Mouse (Mus musculus) heart, embryonic 15.5 days (tissue): ENCODE results near the gene Cdk5r2. TPM values are rescaled to one million over a fixed set of nuclear protein-coding genes. Genes with fewer than 3 reads are reported as not detected.
"Not testable (repeated sequence)": the region's sequence is repeated elsewhere in the genome, so short reads cannot be mapped to it uniquely, and the experiment has no call there.

Experiments
- ATAC-seq: fragments of 200-750 bp; cut with Nextera tagmentation; replicated peaks from 2 replicates; pipeline ENCODE4 v1.8.0; 2017; ENCODE audit warnings: low read depth, moderate TSS enrichment; ENCODE audit not compliant: insufficient number of reproducible peaks, insufficient read depth, low FRiP score
- H3K27ac ChIP-seq: fragments of 300-500 bp; sonication (generic); 2 replicates; pipeline ENCODE4 v1.5.1; 2015; ENCODE audit warnings: mild to moderate bottlenecking, inconsistent platforms
- H3K27me3 ChIP-seq: fragments of 300-500 bp; sonication (generic); 2 replicates; pipeline ENCODE4 v1.6.1; 2015; ENCODE audit warnings: inconsistent platforms
- H3K36me3 ChIP-seq: fragments of 300-500 bp; sonication (generic); 2 replicates; pipeline ENCODE4 v1.6.1; 2015; ENCODE audit warnings: mild to moderate bottlenecking, inconsistent platforms
- H3K4me1 ChIP-seq: fragments of 300-500 bp; sonication (generic); replicated peaks from 2 replicates; pipeline ENCODE4 v1.6.1; 2015; ENCODE audit warnings: inconsistent platforms
- H3K4me2 ChIP-seq: fragments of 300-500 bp; sonication (generic); 2 replicates; pipeline ENCODE4 v1.6.1; 2015; ENCODE audit warnings: inconsistent platforms, mild to moderate bottlenecking, moderate library complexity
- H3K4me3 ChIP-seq: fragments of 300-500 bp; sonication (generic); 2 replicates; pipeline ENCODE4 v1.5.1; 2015; ENCODE audit warnings: mild to moderate bottlenecking, inconsistent platforms
- H3K9ac ChIP-seq: fragments of 300-500 bp; sonication (generic); 2 replicates; pipeline ENCODE4 v1.6.1; 2015; ENCODE audit warnings: mild to moderate bottlenecking, inconsistent platforms
- H3K9me3 ChIP-seq: fragments of 300-500 bp; sonication (generic); replicated peaks from 2 replicates; pipeline ENCODE4 v1.6.1; 2016; ENCODE audit warnings: inconsistent platforms
- WGBS: fragments of 180-500 bp; shearing (Covaris S2); methylation state at CpG from one replicate; pipeline ENCODE4 v1.1.7; 2015; ENCODE audit warnings: mixed read lengths; 5-methylcytosine and 5-hydroxymethylcytosine counted together
- polyA plus RNA-seq: library from polyadenylated mRNA; unstranded; fragments of >200 nt; fragmentation: Nextera tagmentation; extraction: Ambion mirVana; gene quantifications from 2 replicates; pipeline ENCODE4 v1.2.1, GENCODE M21; 2015

Gene Cdk5r2
- 0.08 TPM in 1 of 2 replicates, not detected in the other for polyA plus RNA-seq

DNA sequence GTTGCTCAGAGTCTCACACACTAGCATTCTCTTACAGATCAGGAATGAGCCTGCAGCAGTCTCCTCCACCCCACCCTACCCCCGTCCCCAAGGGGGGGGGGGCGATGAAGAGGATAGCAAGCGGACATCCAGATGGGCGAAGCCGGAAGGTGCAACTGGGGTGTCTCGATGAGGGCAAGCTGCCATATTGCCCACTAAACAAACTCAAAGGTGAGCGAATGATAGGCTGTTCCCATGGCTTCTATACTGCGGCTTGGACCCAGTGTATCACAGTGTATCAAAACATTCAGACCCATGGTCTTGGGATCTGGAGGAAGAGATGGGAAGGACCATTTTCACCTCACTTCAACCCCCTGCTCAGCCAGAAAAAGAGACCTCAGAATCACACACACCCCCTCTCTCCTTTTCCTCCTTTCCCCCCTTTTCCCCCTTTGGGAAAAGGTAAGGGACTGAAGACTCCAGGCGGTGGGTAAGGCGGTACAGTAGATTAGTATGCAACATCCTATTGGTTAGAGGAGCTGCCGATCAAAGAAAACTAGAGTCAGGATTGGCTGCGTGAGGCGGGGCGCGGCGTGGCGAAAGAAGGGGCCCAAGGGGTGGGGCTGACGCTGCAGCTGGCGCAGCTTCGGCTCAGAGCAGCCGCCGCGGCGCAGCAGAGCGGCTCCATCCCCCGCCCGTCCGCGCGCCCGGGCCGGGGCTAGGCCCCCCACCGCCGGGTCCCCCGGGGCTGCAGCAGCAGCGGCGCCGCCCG is at the start of gene Cdk5r2:
Cdk5r2 (plus strand) TSS at position 629 of the 751 bp plus-strand sequence.
- Histone ChIP-seq H3K4me1 (peaks cover 36% of the 10 kb centered on the region), H3K27me3 (peaks cover 98% of the 10 kb centered on the region), H3K9me3 (no peaks in the 10 kb centered on the region), H3K4me3 (peak within 1 kb of the TSS; percentile 61), H3K4me2 (peak within 1 kb of the TSS; percentile 98), H3K36me3 (no peaks in the 10 kb centered on the region), H3K9ac (peak within 1 kb of the TSS; percentile 20; the same call in 1 of the 2 replicates), H3K27ac (no peak within 1 kb of the TSS)
- ATAC-seq = peak; percentile 75
- WGBS = 3% methylated on average over 37 of the region's 39 CpGs

DNA sequence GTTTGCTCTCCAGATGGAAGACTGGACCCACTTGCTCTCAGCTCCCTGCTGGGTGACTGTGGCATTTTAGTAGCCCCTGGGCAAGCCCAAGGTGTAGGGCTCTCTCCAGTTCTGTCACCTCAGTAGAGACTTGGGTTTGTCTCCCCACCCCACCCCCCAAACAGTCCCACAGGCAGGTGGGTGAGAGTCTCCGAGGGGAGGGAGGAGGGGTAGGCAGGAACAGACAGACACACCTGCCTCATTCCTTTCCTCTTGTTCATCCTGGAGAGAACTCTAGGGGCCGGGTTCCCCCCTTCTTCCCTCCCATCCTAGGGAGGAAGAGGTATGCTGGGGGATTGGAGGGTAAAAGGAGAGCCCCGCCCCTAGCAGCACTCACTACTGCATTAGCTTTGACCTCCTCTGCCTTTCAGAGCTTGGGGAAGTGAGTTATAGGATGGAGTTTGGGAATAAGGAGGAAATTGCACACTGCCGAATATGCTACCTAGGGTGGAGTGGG is 49.3 kb upstream of the Cdk5r2 start:
- 25% methylated on average over 4 of the region's 4 CpGs for WGBS
- H3K27ac ChIP-seq = no peak overlapping the region
- peaks cover 43% of the 10 kb centered on the region for H3K4me1 ChIP-seq
- H3K27me3 ChIP-seq = peaks cover 98% of the 10 kb centered on the region
- H3K9ac ChIP-seq = no peak overlapping the region
- H3K4me3 ChIP-seq = no peak overlapping the region
- no peaks in the 10 kb centered on the region for H3K36me3 ChIP-seq
- H3K9me3 ChIP-seq = no peaks in the 10 kb centered on the region
- no peak overlapping the region for H3K4me2 ChIP-seq
- no peak for ATAC-seq

DNA sequence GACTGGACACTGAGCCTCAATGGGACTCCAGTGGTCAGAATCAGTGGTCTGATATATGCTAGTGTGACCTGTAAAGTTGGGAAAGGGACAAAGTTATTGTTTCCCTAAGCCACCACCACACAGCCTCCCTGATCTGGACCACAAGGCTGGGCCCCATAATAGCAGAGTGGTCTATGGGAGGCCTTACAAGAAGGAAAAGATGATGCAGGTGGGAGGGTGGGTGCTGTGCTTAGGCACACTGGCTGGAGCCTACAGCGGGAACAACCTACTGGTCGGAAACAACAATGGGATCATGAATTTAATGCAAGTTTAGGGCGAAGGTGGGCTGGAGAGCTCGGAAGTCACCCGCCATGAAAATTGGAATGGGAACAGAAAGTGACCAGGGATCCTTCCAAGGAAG is 48.9 kb upstream of the Cdk5r2 start:
- peak overlapping the region; percentile 57; the same call in 1 of the 2 replicates for H3K4me2 ChIP-seq

DNA sequence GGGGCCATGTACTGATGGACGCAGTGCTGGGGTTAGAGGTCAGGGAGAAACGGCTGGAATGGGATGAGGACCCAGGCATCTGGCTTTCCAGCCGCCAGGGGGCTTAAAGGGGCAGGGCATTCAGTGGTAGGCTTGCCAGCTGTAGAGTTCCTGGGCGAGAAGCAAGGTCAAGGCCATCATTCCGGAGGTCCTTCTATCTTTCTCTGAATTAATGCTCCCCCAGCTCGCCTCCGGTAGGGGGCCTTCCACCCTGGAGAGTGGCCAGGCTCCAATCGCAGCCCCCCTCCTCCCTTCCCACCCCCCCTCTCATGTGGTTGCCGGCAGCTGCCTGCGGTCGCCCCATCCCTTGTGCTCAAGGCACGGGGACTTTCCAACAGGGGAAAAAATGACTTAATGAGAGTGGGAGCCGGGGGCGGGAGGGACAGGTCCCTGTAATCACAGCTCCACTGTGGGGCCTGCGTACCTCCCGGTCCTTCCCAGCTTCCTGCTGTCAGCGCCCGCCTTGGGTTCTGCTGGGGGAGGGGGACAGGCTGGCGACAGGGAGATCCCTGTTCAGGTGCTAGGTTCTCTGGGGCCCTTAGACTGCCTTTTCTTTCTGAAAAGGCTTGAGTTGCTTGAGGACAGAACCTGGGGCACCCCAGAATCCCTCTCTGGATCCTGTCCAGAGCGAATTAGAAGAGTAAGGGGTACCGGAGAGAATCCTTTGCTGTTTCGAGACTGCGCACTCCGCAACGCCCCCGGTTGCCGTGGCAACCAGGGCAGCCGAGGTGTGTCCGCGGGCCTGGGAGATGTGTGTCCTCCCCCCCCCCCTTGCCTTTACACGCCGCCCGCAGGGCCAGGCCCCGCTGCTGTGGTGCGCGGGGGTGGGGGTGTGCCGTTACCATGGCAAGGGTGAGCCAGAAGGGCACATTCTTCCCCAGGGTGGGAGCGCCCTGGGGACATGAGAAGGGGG is 48.1 kb upstream of the Cdk5r2 start:
- ATAC-seq = peak; percentile 24; the same call in 1 of the 2 replicates
- Histone ChIP-seq H3K27me3 (peaks cover 96% of the 10 kb centered on the region), H3K9me3 (no peaks in the 10 kb centered on the region), H3K27ac (no peak overlapping the region), H3K4me3 (peak overlapping the region; percentile 33), H3K36me3 (no peaks in the 10 kb centered on the region), H3K4me1 (peaks cover 39% of the 10 kb centered on the region), H3K4me2 (peak overlapping the region; percentile 57), H3K9ac (peak overlapping the region; percentile 6; the same call in 1 of the 2 replicates)
- WGBS = 1% methylated on average over 37 of the region's 38 CpGs

More for the DNA sequence above, 48.9 kb upstream of the Cdk5r2 start:
- H3K27me3 ChIP-seq = peaks cover 95% of the 10 kb centered on the region
- 26% methylated on average over 5 of the region's 5 CpGs for WGBS
- no peak overlapping the region for H3K4me3 ChIP-seq
- no peak for ATAC-seq
- H3K4me1 ChIP-seq = peaks cover 39% of the 10 kb centered on the region
- no peak overlapping the region for H3K27ac ChIP-seq
- H3K9me3 ChIP-seq = no peaks in the 10 kb centered on the region
- H3K9ac ChIP-seq = no peak overlapping the region
- H3K36me3 ChIP-seq = no peaks in the 10 kb centered on the region

DNA sequence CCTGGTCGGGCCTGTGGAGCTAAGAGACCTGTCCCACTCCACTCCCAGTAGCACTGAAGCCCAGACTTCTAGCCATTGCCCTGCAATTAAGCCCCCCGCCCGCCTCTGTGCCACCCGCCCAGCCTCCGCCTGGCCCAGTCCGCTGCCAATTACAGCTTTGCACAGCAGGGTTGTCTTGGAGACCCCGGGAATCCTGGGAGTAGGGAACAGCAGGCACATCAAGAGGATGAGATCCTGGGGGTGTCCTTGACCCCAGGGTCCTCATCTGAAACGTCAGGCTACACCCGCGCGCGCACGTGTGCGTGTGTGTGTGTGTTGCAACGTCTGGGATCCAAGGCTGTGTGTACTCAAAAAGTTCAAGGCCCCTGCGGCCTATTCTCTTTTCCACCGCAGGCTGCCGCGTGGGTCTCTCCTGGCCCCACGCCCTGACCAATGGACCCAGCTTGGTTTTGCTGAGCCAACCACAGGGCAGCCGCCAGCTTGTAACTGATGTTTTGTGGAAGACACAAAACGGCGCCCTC is 47.1 kb upstream of the Cdk5r2 start:
- Histone ChIP-seq H3K36me3 (no peaks in the 10 kb centered on the region), H3K9ac (peak overlapping the region; percentile 6; the same call in 1 of the 2 replicates), H3K4me1 (peaks cover 39% of the 10 kb centered on the region), H3K9me3 (no peaks in the 10 kb centered on the region), H3K4me2 (peak overlapping the region; percentile 55), H3K4me3 (peak overlapping the region; percentile 33; the same call in 1 of the 2 replicates), H3K27ac (no peak overlapping the region), H3K27me3 (peaks cover 95% of the 10 kb centered on the region)
- no peak for ATAC-seq
- 10% methylated on average over 23 of the region's 23 CpGs for whole genome bisulfite sequencing

DNA sequence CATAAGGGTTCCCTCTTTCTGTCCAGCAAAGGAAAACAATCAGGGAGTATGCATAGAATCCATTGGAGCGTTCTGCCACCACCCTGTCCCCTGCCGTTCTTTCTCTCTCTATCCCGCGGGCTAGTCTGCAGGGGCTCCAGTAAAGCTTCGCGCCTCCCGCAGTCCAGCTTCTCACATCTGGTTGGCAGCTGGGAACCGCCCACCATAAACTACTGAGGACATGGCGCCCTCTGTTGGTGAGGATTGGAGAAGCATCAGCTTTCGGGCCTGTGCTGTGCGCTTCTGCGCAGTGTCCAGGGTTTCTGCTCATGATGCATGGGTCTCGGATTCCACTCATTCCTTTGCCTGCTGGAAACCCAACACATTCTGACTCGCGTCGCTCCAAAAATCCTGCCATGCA is 46.7 kb upstream of the Cdk5r2 start:
- Histone ChIP-seq H3K9me3 (no peaks in the 10 kb centered on the region), H3K4me2 (peak overlapping the region; percentile 55), H3K36me3 (no peaks in the 10 kb centered on the region), H3K4me1 (peaks cover 34% of the 10 kb centered on the region), H3K27ac (no peak overlapping the region), H3K9ac (no peak overlapping the region), H3K27me3 (peaks cover 90% of the 10 kb centered on the region), H3K4me3 (peak overlapping the region; percentile 22; the same call in 1 of the 2 replicates)
- WGBS = under 1% methylated on average over 16 of the region's 16 CpGs
- ATAC-seq = peak; percentile 74

DNA sequence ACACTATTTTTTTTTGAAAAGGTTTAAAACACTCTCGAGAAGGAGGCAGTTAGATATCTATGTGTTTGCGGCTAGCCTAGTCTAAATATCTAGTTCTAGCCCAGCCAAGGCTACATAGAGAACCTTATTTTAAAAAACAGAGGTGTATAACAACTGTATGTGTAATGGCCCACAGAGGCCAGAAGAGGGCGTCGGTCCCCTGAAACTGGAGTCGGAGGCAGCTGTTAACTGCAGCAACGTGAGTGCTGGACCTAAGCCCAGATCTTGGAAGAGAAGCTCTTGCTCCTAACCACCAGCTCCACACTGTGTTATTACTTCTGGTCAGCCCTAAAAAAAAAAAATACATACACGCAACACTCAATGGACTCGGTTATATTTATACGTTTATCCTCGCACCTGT is 45.7 kb upstream of the Cdk5r2 start:
- no peak for ATAC-seq
- Histone ChIP-seq H3K4me3 (no peak overlapping the region), H3K9me3 (no peaks in the 10 kb centered on the region), H3K9ac (no peak overlapping the region), H3K4me2 (no peak overlapping the region), H3K4me1 (peaks cover 26% of the 10 kb centered on the region), H3K27ac (no peak overlapping the region), H3K36me3 (no peaks in the 10 kb centered on the region), H3K27me3 (peaks cover 81% of the 10 kb centered on the region)
- 47% methylated on average over 10 of the region's 10 CpGs for WGBS

DNA sequence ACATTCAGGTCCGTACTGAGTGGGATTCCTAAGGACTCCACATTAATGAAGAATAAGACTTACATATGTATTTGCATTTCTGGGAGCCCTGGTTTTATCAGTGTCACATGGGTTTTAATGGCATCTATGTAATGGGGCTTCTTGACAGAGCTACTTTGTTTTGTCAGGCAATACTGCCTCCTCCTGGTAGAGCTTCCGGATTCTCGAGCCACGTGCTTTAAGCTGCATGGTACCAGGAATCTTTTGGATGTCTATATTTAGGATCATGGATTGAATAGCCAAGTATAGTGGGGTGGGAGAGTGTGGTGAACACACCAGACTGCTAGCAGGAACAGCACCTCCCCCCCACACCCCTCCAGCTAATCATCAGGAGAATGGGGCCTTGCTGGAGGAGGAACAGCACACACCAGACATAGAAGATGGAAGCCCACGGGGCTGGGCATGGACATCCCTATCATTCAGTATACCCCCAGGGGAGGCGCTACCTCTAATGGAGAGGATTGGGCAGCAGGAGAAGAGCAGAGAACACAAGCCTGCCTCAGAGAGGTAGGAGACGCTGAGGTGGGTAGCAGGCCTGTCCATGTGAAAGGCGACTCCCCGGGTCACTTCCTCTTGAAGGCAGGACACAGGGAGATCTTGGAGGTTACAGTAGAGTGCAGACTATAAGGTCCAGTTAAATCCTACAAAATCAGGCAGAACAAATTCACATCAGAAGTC is 39.6 kb upstream of the Cdk5r2 start:
- no peaks in the 10 kb centered on the region for H3K9me3 ChIP-seq
- H3K9ac ChIP-seq = no peak overlapping the region
- H3K27me3 ChIP-seq = peaks cover 20% of the 10 kb centered on the region
- H3K36me3 ChIP-seq = no peaks in the 10 kb centered on the region
- H3K4me1 ChIP-seq = peaks cover 6% of the 10 kb centered on the region
- no peak overlapping the region for H3K27ac ChIP-seq
- no peak overlapping the region for H3K4me2 ChIP-seq
- WGBS = 60% methylated on average over 9 of the region's 9 CpGs
- no peak for ATAC-seq
- H3K4me3 ChIP-seq = no peak overlapping the region

DNA sequence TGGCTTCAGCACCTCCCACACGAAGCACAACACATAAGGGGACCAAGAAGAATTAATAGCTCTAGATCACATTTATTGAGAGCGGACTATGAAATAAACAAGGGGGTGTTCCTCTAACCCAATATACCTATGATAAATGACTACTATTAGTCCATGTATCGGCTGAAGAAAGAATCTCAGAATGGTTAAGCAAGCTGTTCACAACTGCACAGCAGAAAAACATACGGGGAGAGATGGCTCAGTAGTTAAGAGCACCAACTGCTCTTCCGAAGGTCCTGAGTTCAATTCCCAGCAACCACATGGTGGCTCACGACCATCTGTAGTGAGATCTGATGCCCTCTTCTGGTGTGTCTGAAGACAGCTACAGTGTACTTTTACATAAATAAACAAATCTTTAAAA is 38.8 kb upstream of the Cdk5r2 start:
- not testable (repeated sequence) for H3K9ac ChIP-seq, H3K4me1 ChIP-seq, H3K9me3 ChIP-seq, ATAC-seq, H3K4me2 ChIP-seq, H3K4me3 ChIP-seq, H3K36me3 ChIP-seq, H3K27ac ChIP-seq
- 90% methylated on average over 6 of the region's 6 CpGs for WGBS
- peaks cover 15% of the 10 kb centered on the region for H3K27me3 ChIP-seq

DNA sequence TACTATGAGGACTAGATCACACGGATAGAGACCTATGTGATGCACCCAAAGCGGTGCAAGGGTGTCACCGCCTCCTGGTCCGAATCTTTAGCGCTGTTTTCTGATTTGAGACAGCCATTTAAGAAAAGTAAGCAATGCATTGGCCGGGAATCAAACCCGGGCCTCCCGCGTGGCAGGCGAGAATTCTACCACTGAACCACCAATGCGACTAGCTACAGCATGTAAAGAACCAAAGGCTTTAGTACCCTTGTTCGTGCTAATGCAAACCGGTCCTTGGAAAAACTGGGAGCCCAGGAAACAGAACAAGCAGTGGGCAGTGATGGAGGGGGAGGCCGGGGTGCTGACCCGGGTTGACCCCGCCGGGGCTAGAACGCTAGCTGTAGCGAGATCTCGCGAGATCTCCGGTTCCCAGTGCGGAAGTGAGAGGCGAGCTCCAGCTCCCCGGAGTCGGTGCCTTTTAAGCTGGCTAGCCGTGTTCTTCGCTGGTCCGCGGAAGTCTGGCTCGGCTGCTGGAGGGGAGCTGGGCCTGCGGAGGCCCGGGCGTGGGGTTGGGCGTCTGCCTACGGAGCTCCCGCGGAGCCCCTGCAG is 38.0 kb upstream of the Cdk5r2 start:
- ATAC-seq = peak; percentile 89
- H3K9me3 ChIP-seq = no peaks in the 10 kb centered on the region
- 6% methylated on average over 38 of the region's 38 CpGs for WGBS
- peak overlapping the region; percentile 58 for H3K4me2 ChIP-seq
- peaks cover 6% of the 10 kb centered on the region for H3K4me1 ChIP-seq
- no peaks in the 10 kb centered on the region for H3K36me3 ChIP-seq
- peaks cover 8% of the 10 kb centered on the region; the same call in 1 of the 2 replicates for H3K27me3 ChIP-seq
- peak overlapping the region; percentile 71 for H3K4me3 ChIP-seq
- H3K9ac ChIP-seq = peak overlapping the region; percentile 78
- peak overlapping the region; percentile 82 for H3K27ac ChIP-seq
